Mouse (Mus musculus) urinary bladder, postnatal 14 days (tissue): ENCODE measurements around the gene Abhd17c.
A peak's percentile ranks its signal among the peaks of the same experiment; 100 is the strongest.
"Not testable (repeated sequence)": the region's sequence is repeated elsewhere in the genome, so short reads cannot be mapped to it uniquely, and the experiment has no call there.

Source experiments
- DNase-seq: peaks from one replicate; pipeline ENCODE4 v3.0.0; 2021; ENCODE audit warnings: low spot score

Abhd17c gene

DNA sequence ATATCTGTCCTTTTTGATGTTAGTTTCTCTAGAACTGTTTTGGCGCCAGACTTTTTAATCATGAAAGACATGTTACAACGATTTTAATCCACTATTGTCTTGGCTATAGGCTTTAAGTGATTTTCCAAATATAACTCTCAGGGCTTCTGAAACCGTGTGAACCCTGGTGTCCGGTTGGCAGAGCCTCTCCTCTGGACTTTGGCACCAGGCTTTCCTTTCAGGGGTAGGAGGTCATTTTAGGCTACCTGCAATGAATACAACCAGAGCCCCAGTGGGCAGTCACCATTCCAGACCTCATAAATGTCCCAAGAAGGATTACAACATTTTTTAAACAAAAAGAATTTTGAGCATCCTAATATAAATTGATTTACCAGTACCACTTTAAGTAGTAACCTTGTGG is 1.1 kb upstream of the Abhd17c start:
- no peak for DNase-seq

DNA sequence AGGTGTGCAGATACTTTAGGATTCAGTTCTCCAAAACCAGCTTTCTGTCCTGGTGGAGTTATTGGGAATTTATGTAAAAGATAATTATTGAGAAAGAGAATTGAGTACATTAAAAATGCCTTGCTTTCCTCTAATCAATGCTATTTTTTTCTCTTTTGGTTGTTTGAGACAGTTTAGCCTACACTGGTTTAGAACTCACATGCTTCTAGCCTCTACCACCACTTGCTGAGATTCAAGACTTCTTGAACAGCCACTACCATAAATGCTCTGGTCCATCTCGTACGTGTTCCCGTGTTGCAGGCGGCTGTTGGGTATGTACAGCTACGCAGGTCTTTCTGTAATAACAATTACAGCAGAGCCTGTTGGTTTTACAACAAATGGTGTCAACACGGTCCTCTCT is 681 bp upstream of the Abhd17c start:
- DNase-seq, result no peak

DNA sequence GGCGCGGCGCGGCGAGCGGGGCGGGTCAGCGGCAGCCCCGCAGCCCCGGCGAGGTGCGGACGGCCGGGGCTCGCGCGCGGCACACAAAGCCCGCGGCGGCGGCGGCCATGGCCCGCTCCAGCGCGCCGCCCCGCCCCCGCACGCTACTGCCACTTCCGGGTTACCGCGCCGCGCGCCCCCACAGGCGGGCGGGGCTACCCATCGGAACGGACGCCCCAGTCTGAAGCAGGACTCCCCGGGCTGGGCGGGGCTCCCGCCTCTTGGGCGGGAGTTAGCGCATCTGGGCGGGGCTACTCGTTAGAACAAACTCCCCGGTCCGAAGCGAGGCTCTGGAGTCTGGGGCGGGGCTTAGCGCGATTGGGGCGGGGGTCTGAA is 254 bp upstream of the Abhd17c start:
- DNase-seq, result peak; percentile 94

DNA sequence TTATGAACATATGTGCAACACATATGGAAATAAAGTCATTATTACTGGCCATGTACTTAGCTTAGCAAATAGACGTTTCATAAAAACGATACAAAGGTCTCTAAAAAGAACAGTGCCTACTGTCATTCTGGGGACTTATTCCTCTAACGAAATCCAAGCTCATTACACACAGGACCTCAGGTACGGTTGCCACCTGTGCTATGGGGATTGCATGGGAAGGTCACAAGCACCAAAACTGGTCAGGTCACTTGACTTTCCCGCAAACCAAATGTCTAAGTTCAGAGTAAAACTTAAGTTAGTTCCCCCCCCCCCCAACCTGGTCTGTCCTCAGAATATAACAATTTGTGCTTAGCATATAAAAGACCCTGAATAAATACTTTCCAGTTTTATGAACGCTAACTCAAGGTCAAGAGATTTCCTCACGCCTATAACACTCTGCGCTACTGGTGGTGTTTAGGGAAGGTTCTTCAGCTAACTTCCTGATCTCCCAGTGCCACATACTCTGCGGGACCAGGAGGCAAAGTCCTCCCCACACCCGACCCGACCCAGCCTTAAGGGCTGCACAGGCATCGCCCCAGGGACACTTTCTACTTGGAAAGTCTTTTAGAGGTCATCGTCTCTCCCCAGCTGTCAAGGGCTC is 1.2 kb downstream of the Abhd17c start:
- DNase-seq, result no peak

DNA sequence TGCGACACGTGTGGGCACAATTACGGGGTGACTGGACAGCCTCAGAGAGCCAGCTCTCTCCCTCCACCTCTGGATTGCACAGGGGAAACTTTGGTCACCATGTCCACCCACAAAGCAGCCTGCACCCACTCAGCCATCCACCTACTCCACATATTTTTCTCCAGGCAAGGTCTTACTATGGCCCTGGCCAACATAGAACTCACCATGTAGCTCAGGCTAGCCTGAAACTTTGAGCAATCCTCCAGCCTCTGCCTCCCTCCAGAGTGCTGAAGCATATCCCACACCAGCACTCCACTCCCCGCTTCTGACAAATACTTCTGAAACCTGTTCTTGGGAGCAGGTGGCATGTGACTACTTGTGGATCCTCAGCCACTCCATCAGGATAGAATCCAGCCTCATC is 1.9 kb downstream of the Abhd17c start:
- no peak for DNase-seq

DNA sequence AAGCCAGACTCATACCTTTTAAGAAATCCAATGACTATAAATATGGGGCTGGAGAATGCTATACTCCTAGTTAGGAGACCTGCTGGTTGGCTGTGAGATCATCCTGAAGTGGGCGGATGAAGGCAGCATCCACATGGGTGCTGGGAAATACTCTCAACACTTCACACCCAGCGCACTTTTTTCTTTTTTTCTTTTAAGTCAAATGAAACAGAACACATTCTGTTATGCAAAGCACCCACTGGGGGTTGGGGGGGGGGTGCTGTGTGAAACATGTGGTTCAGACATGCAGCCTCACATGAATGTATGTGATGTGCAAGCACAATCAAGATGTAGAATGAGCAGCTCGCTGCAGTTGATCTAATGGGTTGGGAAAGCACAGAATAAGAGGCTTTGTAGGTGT is 2.8 kb downstream of the Abhd17c start:
- no peak for DNase-seq

DNA sequence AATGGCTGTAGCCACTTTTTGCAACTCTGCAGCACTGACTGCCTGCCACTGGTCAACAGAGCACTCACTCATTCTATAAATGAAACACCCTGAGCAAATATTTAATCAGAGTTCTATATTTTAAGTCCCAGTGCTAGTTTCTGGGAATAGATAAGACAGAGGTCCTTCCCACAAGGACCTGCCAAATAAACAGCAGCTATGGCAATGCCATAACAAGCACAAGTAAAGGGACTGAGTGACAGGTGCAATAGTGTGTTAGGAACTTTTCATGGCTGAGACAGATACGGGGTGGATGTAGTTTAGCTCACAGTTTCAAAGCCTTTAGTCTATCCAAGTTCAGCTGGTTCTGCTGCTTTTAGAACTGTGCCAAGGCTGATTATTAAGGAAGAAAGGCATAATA is 3.9 kb downstream of the Abhd17c start:
- DNase-seq, result no peak

DNA sequence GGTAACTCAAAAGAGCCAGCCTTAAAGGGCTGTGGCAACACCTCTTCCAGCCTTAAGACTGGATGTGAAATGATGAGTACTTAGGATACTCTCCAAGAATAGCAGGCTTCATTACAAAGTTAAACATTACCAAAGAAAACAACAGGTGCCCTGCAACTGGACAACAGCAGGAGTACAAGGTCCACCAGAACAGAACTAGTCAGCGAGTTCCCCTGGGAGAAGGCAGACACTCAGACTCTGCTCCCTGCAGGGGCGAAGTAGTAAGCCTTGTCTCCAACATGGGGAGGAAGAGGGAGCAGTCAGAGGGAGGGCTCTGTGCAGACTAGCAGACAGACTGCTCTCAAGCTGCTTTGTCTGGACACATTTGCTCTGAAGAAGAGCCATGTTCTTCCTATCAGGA is 6.1 kb downstream of the Abhd17c start:
- no peak for DNase-seq

DNA sequence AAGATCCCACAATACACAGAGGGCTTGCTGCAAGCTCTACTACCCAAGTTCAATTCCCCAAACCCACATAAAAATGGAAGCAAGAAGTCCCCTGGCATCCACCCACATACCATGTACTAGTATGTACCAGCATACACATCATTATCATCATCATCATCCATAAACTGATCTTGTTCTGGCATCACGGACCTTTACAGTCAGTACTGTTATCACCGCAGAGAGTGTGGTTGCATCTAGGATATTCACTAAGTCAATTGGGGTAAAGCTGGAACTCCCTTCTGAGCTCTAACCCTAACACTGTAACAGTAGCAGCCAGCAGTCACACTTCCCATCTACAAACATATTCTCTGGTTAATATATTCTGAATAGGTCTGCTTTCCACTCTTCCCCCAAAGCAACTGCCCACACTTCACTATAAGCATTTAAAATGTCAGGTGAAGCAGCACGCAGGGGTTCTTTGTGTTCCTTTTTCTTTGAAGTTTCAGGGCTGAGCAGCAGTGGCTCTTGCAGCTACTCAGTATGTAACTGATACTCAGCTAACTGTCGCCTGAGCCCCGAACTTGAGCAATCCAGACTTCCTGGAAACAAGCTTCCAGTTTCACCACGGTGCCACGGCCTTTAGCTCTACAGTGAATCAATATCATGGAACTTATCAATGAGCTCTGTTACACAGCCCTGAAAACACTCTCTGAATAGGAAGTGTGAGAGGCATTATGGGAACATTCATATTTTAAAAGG is 8.8 kb downstream of the Abhd17c start:
- DNase-seq, result no peak

DNA sequence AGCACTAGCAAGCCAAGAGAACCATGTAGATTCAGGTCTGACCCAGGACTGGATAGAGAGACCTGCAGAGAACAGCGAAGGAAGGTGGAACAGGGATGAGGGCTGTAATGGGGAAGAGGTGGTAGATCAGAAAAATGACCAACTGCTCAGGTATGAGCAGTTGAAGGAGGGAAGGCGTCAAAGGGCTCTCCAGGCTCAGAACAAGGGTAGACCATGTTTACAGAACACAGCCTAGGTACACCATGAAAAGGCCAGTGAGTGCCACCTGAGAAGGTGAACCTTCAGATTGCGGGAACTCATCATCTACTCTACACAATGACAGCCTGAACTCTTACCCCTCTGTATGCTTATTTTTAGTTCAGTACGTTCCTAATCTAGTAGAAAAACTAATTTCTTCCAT is 9.5 kb downstream of the Abhd17c start:
- DNase-seq, result no peak

DNA sequence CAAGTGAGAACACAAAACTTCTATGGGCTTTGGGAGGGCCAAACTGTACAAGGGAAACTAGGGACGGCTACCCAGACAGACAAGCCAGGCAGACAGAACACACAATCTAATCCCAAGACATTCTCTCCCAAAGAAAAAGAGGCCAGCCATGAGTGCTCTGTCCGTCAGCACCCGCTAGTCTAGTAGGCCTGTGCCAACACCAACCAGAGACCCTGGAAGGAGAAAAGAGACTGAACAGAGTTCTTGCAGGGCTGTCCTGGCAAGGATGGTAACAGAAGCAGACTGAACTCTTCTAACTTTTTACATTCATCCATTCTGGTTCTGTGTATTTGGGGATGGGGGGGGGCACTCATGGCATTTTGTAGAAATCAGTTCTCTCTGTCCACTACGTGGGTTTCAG is 12.1 kb downstream of the Abhd17c start:
- no peak for DNase-seq

DNA sequence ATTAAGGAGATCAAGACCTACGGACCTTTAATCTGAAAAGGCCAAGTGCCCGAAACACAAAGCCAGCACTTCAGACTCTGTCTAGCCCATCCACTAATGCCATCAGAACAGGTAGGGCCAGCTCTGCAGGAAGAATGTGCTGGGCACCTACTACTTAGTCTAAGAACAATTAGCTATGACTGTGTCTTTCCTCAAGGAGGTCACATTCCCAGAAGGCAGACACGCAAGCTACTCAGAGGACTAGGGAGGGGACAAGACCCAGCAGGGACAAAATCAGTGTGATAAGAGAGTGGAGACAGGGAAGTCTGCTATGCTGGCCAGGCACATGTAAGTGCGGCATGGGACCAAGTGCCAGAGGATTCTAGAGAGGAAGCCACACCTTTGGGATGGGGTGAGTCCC is 13.0 kb downstream of the Abhd17c start:
- DNase-seq, result peak; percentile 70

DNA sequence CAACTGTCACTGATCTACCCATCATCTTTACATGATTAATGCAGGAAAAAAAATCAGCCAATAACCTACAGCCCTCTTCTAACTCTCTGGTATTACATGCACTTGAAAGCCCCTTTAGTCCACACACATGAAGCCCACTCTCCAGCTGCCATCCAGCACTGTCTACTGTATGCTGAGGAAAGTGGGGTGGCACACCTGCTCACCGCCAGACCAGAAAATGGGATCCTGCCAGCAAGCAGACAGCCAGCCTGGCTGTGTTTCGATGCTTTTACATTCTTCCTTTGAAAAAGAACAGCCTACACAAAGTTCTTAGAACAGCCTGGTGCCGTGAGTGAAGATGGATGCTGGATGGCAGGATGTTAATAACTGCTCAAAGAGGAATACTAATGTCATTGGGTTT is 13.9 kb downstream of the Abhd17c start:
- no peak for DNase-seq

DNA sequence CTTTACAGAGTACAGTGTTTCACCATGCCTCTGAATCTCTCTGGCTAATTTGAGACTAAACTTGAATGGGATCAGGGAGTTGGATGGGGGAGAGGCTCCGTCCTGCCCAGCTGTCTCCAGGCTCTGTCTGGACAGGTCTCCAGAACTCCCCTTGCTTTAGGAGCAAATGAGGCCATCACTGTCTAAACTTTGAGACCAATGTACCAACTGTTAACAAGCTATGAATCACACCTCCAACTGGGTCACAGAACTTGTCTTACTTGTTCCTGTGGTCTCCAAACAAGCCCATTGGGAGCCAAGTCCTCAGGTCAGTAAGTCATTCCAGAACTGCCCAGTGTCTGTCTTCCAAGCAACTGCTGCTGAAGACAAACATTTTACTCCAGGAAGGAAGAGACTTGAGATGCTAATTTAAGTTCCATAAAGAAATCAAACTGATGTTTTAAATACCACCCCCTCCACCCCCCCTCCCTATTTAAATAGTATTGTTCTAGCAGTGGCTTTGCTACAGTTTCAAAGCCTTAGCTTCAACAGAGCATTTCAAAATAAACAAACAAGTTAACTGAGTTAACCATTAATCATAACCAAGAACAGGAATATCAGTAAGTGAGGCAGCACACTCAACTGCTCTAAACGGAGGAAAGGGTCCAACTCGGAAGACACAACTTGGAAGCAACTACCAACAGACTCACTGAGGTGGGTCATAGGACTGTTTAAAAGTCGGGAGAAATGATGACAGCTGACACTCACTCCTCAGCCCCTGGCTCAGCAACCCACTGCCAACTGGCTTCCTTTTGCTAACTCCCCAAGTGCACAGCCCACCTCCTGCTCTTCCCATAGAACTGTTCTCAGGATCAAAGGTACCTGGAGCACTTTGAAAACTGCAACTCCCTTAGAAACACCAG is 15.6 kb downstream of the Abhd17c start:
- peak; percentile 69 for DNase-seq

DNA sequence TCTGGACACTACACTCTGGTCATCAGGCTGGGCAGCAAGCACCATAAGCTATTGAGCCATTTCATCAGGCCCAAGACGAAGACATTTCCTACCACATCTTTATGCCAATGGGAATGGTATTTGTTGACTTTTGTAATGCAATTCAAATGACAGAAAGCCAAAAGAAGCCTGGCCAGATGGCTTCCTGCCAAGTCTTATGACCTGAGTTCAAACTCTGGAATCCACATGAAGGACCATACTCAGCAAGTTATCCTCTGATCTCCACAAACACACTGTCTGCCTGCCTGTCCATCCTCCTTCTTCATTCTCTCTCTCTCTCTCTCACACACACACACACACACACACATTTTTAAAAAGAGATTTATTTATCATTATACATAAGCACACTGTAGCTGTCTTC is 19.0 kb downstream of the Abhd17c start:
- peak; percentile 36 for DNase-seq

DNA sequence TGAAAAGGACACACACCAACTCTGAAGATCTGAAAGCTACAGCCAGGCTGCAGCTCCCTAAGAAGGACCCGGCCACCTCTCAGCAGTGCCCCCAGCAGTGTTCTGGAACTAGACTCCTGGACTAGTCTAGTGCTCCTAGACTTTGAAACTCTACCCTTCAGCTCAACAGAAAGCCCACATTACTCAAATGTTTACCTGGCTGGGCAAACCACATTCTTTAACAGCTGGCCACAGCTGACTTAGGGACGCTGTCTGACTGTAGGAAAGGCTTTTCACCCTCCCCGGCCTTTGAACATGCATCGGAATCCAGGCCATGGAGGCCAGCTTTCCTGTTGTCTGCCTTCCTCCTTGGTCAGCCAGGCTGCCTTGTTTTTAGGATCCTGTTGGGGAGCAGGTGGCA is 20.0 kb downstream of the Abhd17c start:
- DNase-seq, result no peak

DNA sequence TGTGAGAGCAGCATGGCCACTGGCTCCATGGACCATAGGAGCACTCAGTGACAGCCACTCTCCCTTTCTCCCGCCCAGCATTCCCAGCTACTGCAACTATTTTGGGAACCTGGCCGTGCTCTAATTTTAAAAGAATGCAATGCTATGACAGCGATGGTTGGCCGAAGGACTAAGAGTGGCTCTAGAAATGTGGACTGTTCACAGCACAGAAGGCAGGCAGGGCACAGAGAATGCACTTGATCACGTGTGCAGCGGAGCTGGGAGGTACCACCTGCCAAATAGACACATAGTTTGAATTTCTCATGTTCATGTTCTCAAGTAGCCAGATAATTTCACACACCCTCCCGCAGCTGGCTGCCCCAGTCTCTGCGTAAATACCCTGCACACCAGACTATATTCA is 23.0 kb downstream of the Abhd17c start:
- peak; percentile 24 for DNase-seq

DNA sequence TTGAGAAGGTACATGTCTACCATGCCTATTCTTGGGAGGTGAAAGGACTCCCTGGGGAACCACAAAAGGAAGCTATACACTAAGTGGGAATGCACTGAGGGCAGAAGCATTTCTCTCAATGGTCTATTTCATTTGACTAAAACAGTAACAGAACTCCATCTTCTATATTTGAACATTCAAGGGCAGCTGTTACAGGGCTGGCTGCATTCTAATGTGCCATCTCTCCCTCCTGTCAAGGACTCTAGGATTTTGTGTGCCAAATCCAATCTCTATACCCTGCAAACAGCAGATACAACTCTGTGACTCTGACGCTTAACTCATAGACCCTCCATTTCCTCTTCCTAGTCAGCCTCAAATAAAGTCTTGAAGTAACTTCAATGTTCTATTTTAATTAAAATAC is 26.0 kb downstream of the Abhd17c start:
- DNase-seq, result no peak

DNA sequence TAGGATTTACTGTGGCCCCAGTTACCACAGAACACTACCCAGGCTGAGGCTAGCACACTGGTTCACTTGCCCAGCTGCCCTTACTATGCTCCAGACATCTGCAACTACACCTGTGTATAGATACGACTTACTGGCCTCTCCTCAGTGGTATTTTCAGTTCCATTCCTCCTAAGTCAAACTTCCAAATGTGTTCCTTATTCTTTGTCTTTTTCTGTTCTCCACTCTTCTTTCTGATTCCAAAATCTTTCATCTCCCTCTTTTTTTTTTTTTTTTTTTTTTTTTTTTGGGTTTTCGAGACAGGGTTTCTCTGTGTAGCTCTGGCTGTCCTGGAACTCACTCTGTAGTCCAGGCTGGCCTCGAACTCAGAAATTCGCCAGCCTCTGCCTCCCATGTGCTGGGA is 28.0 kb downstream of the Abhd17c start:
- DNase-seq, result not testable (repeated sequence)

DNA sequence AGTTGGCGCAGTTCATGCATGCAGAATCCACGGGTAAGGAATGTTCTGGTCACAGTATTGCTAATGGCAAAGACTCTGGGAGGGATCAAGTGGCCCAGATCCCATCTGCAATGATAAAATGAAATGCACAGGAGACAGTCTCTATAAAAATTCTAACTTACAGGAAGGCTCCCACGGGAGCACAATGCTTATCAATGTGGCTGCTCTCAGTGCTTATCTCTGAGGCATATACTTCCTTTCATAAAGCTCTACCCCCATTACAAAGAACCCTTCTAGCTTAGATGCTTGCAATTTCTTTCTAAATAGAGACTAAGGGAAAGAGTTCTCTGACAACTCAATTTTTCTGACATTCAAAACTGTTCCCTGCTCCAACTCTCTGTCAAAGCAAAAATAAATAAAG is 29.9 kb downstream of the Abhd17c start:
- no peak for DNase-seq

DNA sequence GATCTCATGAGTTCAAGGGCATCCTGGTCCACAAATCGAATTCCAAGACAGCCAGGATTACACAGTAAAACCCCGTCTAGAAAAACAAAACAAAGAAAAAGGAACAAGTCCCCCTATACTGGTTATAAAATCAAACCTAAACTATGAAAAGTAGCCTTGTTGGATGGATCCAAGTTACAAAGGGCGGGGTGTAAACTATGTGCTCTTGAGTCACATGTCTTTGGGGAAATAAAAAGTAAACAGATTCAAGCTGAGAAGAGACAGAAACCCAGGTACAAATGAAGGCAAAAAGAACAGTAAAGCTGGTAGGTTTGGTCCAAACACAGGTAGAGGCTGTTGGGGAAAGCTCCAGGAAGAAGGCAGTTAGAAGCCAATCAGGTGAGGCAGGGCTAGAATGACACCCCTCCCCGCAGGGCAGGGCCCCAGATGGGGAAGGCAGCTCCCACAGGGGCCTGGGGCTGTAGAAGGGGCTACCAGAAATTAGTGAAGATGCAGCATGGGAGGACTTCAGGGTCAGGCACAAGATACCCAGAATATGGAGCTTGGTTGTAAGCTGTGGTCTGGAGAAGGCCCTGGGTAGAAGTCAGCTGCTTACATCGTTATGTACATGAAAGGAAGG is 31.4 kb downstream of the Abhd17c start:
- no peak for DNase-seq

DNA sequence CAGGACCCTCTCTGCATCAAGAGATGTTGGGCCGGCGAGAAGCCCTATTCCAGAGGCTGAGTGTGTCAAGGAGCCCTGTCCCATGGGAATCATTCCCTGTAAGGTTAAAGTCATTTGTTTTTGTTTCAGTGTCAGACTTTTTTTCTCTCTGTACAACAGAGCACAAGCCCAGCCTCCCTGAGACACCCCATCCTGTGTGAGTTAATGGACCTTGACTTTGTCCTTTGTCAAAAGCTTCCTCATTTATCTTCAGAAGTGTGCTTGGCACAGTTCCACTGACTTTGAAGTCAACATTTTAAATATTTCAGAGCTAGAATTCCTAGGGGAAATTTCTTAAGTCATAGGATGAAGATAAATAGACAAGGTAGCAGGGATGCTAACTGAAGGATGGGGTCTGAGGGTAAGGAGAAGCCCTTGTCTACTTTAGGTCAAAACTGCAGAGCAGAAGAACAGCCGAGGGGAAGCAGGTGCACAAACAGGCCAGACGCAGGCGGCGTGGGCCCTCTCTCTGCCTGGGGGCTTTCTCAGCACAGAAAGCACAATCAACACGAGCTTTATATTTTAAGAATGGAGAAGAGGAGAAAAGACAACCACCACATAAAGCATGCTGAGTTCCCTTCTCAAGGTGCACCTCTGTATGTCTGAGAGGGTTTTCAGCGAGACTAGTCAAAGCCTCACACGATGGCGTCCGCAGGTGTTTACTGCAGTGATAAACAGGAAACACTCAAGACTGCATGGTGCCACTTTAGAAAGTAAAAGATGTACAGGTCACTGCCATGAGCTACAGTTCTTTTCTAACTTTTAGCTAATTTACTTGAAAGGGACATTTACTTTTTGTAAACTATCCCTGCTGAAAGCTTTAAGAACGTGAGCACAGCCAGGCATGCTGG is 32.2 kb downstream of the Abhd17c start:
- DNase-seq, result no peak
